Mouse (Mus musculus): ENCODE data around the gene Arhgap18.
"Not testable (repeated sequence)": the region's sequence is repeated elsewhere in the genome, so short reads cannot be mapped to it uniquely, and the experiment has no call there.

Arhgap18 gene

DNA sequence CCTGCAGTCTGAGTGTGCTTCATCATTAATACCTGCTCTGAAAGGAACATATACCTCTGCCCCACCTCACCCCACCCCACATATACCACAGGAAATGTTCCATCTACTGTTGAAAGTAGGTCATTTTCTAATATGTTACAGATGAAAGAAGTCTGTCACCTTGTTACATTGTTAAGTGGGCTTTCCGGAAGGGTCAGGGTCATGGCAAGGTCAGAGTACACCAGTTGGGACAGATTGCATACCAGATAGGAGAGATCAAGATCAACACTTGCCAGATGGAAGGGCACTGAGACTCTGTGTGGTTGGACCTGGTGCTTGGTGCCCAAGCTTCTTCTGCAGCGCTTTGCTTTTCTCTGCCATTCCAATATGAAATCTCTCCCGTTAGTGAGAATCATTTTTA is 158.0 kb downstream of the Arhgap18 start:
- DNase-seq (ENCODE audit: low spot score in 2 of 2) = no peak

DNA sequence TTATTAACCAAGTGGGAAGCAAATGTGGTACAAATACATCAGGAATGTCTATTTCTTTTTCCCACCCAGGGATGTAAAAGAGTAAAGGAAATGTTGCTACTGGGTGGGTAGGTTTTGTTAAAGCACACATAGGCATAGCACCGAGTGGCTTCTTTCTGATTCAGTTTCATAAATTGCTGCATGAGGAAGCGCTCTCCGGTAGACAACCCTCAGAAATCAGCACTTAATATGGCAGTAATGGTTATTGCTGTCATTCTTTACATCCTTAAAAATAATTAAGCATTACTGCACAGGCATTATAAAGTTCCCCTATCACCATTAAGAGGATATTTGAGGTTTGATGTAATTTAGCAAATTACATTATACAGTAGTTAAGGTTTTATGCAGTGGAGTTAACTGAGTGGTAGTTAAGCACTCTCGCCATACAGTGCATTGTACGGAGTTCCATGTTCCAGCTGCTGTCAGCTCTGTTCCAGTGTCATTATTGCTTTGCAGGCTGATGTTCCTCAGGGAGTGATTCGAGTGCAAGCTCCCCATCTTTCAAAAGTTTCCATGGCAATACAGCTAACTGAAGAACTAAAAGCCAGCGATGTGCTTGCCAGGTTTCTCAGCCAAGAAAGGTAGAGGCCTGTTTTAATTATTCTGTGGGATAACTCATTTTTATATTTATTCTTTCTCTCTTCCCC is 159.0 kb downstream of the Arhgap18 start:
- DNase-seq (ENCODE audit: low spot score in 2 of 2) = no peak

DNA sequence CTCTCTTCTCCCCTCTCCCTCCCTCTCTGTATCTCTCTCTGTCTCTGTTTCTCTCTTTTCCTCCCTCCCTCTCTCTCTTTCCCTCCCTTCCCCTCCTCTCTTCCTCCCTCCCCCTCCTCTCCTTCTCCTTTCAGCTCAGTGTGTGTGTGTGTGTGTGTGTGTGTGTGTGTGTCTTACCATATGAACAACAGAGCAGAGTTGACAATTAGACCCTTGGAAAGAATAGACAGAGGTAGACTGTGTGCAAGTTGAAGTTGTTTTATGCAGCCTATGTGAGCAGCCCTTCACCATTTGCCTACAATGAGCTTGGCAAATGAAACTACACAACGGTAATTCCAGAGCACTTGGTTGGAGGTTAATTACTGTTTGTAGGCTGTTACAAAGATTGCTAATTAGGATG is 159.6 kb downstream of the Arhgap18 start:
- no peak for DNase-seq (ENCODE audit: low spot score in 2 of 2)

DNA sequence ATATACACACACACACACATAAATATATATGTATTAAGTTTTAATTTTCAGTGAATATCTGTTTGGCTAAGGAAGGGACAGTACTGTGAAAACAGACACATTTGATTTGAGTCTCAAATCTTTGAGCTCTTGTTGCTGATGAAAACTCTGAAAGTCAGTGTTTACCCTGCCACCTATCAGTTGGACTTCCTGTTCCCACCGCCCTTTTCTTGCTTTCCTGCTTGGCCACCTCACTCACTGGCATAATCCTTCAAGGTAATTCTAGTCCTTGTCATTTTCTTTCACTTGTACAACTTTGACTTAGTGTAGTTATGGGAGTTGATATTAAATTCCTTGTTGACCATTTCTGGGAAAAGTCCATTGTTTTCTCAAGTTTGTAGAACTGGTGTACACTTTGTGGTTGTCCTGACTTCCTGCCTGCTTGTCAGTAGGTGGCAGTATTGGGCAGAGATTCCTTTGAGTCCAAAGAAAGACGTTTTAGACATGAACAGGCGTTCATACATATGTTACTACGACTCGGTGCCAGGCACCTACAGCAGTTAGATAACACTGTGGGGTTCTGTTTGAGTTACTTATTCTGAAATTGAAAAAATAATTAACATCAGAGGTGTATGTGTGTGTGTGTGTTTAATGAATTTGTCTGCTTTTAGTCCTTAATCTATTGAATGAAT is 166.2 kb downstream of the Arhgap18 start:
- DNase-seq (ENCODE audit: low spot score in 2 of 2) = no peak

DNA sequence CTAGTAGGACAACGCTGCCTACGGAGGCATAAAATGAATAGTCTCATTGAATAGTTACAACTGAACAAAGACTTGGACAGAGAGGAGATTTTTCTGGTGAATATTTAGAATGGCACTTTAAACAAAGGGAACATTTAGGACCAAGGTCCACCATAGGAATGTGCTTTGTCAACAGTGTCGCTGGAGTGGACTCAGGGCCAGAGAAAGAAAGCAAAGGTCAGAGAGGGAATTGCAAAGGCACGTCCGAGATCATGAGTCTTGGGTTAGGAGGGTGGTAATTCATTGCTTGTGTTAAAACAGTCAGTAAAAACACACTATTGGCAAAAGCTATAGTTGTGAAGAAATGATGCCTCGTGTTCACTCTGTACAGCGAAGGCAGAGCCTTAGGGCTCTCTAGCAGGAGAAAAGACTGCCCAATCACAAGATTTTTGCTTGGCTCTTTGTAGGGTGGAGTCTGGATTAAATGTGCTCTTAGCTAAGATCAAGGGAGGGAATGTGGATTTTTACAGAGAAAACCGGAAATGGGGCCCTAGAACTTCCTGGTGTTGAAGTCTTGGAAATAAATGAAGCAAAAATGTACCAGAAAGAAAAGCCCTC is 167.3 kb downstream of the Arhgap18 start:
- DNase-seq (ENCODE audit: low spot score in 2 of 2) = no peak

DNA sequence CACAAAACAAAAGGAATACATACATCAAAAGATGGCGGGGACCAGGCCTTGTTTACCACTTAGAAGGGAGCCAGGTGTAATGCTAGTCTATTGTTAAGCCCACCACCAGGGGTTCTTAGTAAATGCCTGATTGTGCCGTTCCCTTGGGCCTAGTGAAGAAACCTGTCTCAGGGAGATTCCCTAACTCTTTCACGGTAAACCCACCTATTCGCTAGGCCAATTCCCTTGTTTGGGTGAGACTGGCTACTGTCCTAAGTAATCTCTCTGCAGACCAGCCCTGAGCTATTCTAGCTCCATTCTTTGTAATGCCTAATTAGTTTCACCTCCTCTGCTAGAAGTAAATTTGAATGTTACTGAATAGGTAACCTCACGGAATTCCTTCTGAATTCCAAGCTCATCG is 182.8 kb downstream of the Arhgap18 start:
- not testable (repeated sequence) for DNase-seq (ENCODE audit: low spot score in 2 of 2)

DNA sequence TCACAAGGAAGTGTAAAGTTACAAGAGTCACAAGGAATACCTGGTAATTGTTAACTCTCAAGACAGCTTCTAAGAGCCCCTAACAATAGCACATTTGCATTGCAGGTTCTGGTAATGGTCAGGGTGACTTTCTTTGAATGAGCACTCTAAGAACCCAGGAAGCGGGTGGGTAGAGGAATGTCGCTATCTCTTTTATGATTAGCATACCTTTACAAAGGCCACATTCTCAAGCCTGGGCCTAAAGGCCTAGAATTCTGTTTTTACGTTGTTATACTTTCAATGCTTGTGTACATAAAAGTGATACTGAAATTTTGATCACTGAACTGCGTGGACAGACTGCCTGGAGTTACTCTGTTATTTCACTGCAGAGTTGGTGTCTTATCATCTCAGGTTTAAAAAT is 185.2 kb downstream of the Arhgap18 start:
- not testable (repeated sequence) for DNase-seq (ENCODE audit: low spot score in 2 of 2)

DNA sequence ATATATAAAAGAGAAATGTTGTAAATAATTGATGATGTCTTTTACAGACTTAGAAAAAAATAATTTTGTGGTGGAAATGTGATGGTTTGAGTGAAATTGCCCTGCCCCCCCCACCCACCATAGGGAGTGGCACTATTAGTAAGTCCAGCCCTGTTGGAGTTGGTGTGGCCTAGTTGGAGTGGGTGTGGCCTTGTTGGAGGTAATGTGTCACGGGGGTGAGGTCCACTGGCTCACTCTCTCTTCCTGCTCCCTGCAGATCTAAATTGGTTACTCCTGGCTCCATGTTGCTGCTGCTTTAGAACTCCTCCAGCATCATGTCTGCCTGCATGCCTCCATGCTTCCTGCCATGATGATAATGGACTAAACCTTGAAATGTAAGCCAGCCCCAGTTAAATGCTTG is 186.3 kb downstream of the Arhgap18 start:
- no peak for DNase-seq (ENCODE audit: low spot score in 2 of 2)

DNA sequence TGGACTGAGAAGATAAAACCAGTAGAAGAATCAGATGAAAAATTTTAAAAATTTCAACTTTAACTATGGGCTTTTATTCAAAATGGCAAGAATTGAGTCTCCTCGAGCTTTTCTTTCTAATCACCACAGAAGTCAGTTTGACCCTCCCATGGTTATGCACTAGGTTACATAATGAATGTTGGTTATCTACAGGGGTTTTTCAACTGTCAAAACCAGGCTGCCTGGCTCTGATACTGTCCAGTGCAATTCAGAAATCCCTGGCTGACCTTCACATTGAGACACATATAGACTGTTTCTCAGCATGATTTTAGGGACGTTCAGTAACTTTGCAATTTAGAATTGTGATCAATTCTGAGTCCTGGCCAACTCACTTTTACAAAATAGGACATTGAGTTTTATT is 195.1 kb downstream of the Arhgap18 start:
- no peak for DNase-seq (ENCODE audit: low spot score in 2 of 2)

DNA sequence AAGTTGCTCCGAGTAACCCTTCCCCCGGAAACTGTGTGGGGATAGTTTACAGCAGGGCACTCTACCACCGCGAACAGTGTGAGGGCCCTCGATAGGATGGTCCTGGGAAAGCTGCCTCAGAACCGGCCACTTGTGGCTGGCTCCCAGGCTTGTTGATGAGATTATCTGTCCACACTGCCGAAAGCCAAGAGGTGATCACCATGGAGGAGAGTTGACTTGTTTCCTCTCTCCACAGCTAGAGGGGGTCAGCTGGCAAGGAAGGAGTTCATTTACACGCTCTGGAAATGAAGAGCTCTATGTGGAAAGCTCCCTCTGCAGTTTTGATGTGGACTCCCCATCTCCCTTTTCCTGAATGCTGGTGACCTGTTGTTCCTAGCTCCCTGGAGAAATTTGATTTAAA is 196.4 kb downstream of the Arhgap18 start:
- DNase-seq (ENCODE audit: low spot score in 2 of 2) = no peak

DNA sequence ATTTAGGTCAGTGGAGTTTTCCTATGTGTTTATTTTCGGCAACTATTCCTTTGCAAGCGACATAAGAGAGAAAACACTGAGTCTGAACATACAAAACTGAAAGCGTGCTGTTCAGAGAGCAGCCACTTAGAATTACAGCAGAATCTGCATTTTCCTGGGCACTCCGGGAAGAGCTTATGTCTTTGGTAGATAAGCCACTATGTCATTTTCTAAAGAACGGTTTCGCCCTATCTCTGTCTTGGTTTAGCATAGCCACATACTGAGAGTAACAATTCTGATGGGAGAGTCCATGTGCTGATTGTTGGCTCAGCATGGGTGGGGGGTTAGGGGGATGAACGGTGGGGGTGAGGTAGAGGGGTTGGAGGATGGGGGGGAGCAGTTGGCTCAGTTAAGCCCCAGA is 197.2 kb downstream of the Arhgap18 start:
- DNase-seq (ENCODE audit: low spot score in 2 of 2) = no peak

DNA sequence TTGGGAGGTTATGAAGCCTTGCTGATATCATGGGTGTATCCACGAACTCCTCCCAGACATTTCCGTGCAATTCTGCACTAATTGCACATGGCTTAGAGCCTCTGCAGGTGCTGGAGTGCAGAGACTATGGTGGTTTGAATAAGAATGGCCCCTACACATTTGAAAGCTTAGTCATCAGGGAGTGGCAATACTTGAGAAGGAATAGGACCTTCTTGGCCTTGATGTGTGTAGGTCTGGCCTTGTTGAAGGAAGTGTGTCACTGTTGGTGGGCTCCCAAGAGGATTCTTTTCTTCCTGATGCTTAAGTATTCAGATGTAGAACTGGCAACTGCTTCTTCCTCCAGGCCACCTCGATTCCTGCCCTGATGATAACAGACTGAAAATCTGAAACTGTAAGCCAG is 205.3 kb downstream of the Arhgap18 start:
- no peak for DNase-seq (ENCODE audit: low spot score in 2 of 2)

All from urinary bladder, postnatal 4 days (tissue).